Mouse (Mus musculus): ENCODE measurements around the gene Mcm2. TPM values are rescaled to one million over a fixed set of nuclear protein-coding genes. Genes with fewer than 3 reads are reported as not detected.
A peak's percentile ranks its signal among the peaks of the same experiment; 100 is the strongest.

Gene Mcm2
- polyA plus RNA-seq, 1 experiment from 2014 or later, result 59.3 TPM

DNA sequence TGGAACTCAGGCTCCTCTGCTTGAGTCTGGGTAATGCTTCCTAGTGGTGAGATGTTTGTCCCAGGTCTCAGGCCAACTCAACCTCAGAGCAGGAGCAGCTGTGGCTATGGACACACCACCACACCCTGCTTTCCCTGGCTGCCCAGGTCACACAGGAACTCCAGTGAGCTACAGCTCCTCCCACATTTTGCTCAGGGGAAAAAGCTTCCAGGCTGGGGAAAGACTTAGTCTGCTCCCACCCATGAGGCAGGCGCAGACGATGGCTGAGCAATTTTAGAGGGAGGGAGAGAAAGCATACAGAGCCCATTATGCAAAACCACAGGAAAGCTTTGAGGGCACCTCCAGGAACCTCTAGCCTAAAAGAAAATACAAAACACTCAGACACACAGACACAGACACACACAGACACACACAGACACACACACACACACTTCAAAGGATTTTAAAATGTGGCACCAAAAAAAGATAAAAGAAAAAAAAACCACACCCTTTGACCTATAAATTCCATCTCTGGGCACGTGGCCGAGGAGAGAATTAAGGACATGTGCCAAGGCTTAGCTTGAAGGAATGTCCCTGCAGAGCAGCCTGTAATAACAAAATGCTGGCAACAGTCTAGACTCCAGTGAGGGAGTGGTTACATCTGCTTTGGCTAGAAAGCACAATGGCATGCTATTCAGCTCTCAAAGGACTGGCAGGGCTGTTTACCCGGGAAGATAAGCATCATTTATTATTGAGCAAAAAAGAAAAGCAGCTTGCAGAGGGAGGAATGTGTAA, 26.1 kb upstream of the Mcm2 start:
- peak; percentile 62; the same call in 1 of the 2 replicates for ATAC-seq (replicated peaks; ENCODE audit: low FRiP score, low read depth)
- no peak overlapping the region for H3K4me2 ChIP-seq (ENCODE audit: low read length)
- peaks cover 25% of the 10 kb centered on the region for H3K4me1 ChIP-seq (replicated peaks; ENCODE audit: insufficient read depth, low read length)
- no peak overlapping the region for H3K9ac ChIP-seq (ENCODE audit: low read depth, low read length)
- H3K36me3 ChIP-seq (ENCODE audit: insufficient read depth, low read length), result no peaks in the 10 kb centered on the region
- peak; percentile 85 for DNase-seq (ENCODE audit: low spot score)
- H3K4me3 ChIP-seq (replicated peaks; ENCODE audit: low read depth, low read length), result no peak overlapping the region
- TF ChIP-seq CTCF (IDR thresholded peaks at IDR 0.05; ENCODE audit: low read depth), result no peak
- WGBS, result 8% methylated on average over 5 of the region's 5 CpGs
- H3K27ac ChIP-seq, result peak overlapping the region; percentile 70
- H3K27me3 ChIP-seq (ENCODE audit: insufficient read depth, low read length), result no peaks in the 10 kb centered on the region
- H3K9me3 ChIP-seq (replicated peaks; ENCODE audit: low read length), result no peaks in the 10 kb centered on the region

DNA sequence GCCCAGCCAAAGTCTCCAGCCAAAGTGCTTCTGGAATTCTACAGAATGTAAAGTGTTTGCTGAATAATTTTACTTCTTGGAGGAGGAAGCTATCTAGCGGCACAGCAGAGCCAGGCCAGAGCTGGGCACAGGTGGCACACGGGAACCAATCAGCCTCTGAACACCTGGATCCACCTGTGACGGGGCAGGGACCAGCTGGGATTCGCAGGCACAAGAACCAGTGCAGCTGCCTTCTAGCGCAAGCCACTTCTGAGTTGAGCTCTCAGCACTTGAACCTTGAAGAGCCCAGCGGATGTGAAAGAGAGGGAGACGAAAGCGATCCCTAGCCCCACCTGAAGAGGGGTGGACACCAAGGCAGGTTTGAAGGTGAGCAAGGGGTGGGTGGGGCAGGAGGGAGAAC, 20.2 kb upstream of the Mcm2 start:
- no peak overlapping the region for H3K4me3 ChIP-seq (replicated peaks; ENCODE audit: low read depth, low read length)
- H3K9me3 ChIP-seq (replicated peaks; ENCODE audit: low read length), result no peaks in the 10 kb centered on the region
- ATAC-seq (replicated peaks; ENCODE audit: low FRiP score, low read depth), result no peak
- no peaks in the 10 kb centered on the region for H3K36me3 ChIP-seq (ENCODE audit: insufficient read depth, low read length)
- DNase-seq (ENCODE audit: low spot score), result no peak
- no peak overlapping the region for H3K27ac ChIP-seq
- H3K9ac ChIP-seq (ENCODE audit: low read depth, low read length), result no peak overlapping the region
- no peaks in the 10 kb centered on the region; the same call in 1 of the 2 replicates for H3K4me1 ChIP-seq (replicated peaks; ENCODE audit: insufficient read depth, low read length)
- no peak for TF ChIP-seq CTCF (IDR thresholded peaks at IDR 0.05; ENCODE audit: low read depth)
- no peaks in the 10 kb centered on the region for H3K27me3 ChIP-seq (ENCODE audit: insufficient read depth, low read length)
- no peak overlapping the region for H3K4me2 ChIP-seq (ENCODE audit: low read length)
- WGBS, result 84% methylated on average over 8 of the region's 8 CpGs

GRCm38 (mm10) chr6:88916153-88916552, 17.6 kb upstream of the Mcm2 start:
- peak; percentile 88 for TF ChIP-seq CTCF (IDR thresholded peaks at IDR 0.05; ENCODE audit: low read depth)
- no peak overlapping the region for H3K4me2 ChIP-seq (ENCODE audit: low read length)
- no peaks in the 10 kb centered on the region for H3K9me3 ChIP-seq (replicated peaks; ENCODE audit: low read length)
- no peak overlapping the region for H3K4me3 ChIP-seq (replicated peaks; ENCODE audit: low read depth, low read length)
- 0 out of 2 replicates have a peak, but pooled peaks cover 9% of the 10 kb centered on the region for H3K36me3 ChIP-seq (ENCODE audit: insufficient read depth, low read length)
- ATAC-seq (replicated peaks; ENCODE audit: low FRiP score, low read depth) (no peak; the same call in 1 of the 2 replicates), DNase-seq (ENCODE audit: low spot score) (peak; percentile 46)
- H3K9ac ChIP-seq (ENCODE audit: low read depth, low read length), result no peak overlapping the region
- no peaks in the 10 kb centered on the region for H3K27me3 ChIP-seq (ENCODE audit: insufficient read depth, low read length)
- H3K4me1 ChIP-seq (replicated peaks; ENCODE audit: insufficient read depth, low read length), result no peaks in the 10 kb centered on the region
- WGBS, result 72% methylated on average over 1 of the region's 1 CpGs
- H3K27ac ChIP-seq, result no peak overlapping the region

DNA sequence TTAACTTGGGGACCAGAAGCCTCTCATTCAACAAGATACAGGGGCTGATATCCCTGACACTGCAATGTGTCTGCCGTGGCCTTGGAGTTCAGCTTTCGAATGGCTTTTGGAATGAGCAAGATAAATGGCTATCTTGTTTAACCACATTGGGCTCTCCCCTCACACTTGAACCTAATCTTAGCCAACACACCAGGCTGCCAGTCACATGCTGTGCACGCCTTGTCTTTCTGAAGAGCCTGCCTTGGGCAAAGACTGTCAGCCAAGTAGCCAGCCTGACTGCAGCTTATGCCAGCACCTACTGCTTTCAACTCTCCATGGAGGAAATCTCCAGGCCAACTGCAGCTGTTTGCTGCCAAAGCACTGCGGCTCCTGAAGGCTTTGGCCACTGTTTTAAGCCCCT, 16.9 kb upstream of the Mcm2 start:
- WGBS, result 84% methylated on average over 4 of the region's 4 CpGs
- Histone ChIP-seq H3K9me3 (replicated peaks; ENCODE audit: low read length) (no peaks in the 10 kb centered on the region), H3K4me3 (replicated peaks; ENCODE audit: low read depth, low read length) (no peak overlapping the region), H3K4me1 (replicated peaks; ENCODE audit: insufficient read depth, low read length) (no peaks in the 10 kb centered on the region), H3K27me3 (ENCODE audit: insufficient read depth, low read length) (no peaks in the 10 kb centered on the region), H3K27ac (no peak overlapping the region), H3K36me3 (ENCODE audit: insufficient read depth, low read length) (peaks cover 15% of the 10 kb centered on the region; the same call in 1 of the 2 replicates), H3K4me2 (ENCODE audit: low read length) (no peak overlapping the region), H3K9ac (ENCODE audit: low read depth, low read length) (no peak overlapping the region)
- ATAC-seq (replicated peaks; ENCODE audit: low FRiP score, low read depth) (no peak), DNase-seq (ENCODE audit: low spot score) (no peak)
- no peak for TF ChIP-seq CTCF (IDR thresholded peaks at IDR 0.05; ENCODE audit: low read depth)

GRCm38 (mm10) chr6:88914799-88915198, 16.2 kb upstream of the Mcm2 start:
- H3K4me2 ChIP-seq (ENCODE audit: low read length), result no peak overlapping the region
- peaks cover 22% of the 10 kb centered on the region for H3K36me3 ChIP-seq (ENCODE audit: insufficient read depth, low read length)
- no peak overlapping the region for H3K27ac ChIP-seq
- no peak overlapping the region for H3K9ac ChIP-seq (ENCODE audit: low read depth, low read length)
- ATAC-seq (replicated peaks; ENCODE audit: low FRiP score, low read depth) (no peak), DNase-seq (ENCODE audit: low spot score) (no peak)
- no peaks in the 10 kb centered on the region for H3K4me1 ChIP-seq (replicated peaks; ENCODE audit: insufficient read depth, low read length)
- no peaks in the 10 kb centered on the region for H3K9me3 ChIP-seq (replicated peaks; ENCODE audit: low read length)
- no peak overlapping the region for H3K4me3 ChIP-seq (replicated peaks; ENCODE audit: low read depth, low read length)
- no peak for TF ChIP-seq CTCF (IDR thresholded peaks at IDR 0.05; ENCODE audit: low read depth)
- H3K27me3 ChIP-seq (ENCODE audit: insufficient read depth, low read length), result no peaks in the 10 kb centered on the region
- WGBS, result 50% methylated on average over 5 of the region's 5 CpGs

DNA sequence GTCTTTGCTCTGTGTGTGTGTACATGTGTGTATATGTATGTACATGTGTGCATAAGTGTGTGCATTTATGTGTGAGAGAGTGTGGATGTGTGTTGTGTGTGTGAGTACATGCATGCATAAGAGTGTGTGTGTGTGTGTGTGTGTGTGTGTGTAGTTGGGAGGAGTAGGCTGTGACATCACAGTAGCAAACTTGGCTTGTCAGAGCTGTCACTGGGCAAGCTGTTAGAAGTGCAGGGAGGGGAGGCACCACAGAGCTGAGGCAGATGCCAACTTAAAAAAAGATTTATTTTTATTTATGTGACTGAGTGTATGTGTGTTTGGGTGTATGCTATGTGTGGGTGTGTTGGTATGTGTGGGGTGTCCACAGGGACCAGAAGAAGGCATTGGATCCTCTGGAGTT, 14.9 kb upstream of the Mcm2 start:
- no peak overlapping the region for H3K4me2 ChIP-seq (ENCODE audit: low read length)
- no peaks in the 10 kb centered on the region for H3K27me3 ChIP-seq (ENCODE audit: insufficient read depth, low read length)
- H3K27ac ChIP-seq, result no peak overlapping the region
- no peaks in the 10 kb centered on the region for H3K9me3 ChIP-seq (replicated peaks; ENCODE audit: low read length)
- H3K36me3 ChIP-seq (ENCODE audit: insufficient read depth, low read length), result peaks cover 28% of the 10 kb centered on the region
- H3K4me3 ChIP-seq (replicated peaks; ENCODE audit: low read depth, low read length), result no peak overlapping the region
- H3K9ac ChIP-seq (ENCODE audit: low read depth, low read length), result no peak overlapping the region
- H3K4me1 ChIP-seq (replicated peaks; ENCODE audit: insufficient read depth, low read length), result no peaks in the 10 kb centered on the region
- ATAC-seq (replicated peaks; ENCODE audit: low FRiP score, low read depth) (no peak), DNase-seq (ENCODE audit: low spot score) (no peak)
- no peak for TF ChIP-seq CTCF (IDR thresholded peaks at IDR 0.05; ENCODE audit: low read depth)
